Mouse (Mus musculus) ovary, adult 18-20 months (tissue): Measurements from ENCODE around the gene Tsc22d2.
A peak's percentile ranks its signal among the peaks of the same experiment; 100 is the strongest.

Source experiments
- DNase-seq: peaks from one replicate; pipeline ENCODE4 v3.0.0; 2022; ENCODE audit warnings: low spot score, mixed read lengths

Gene Tsc22d2

GRCm38 (mm10) chr3:58414234-58414938, at the start of gene Tsc22d2:
Tsc22d2 (plus strand) TSS chr3:58414715.
- peak; percentile 92 for DNase-seq

GRCm38 (mm10) chr3:58366756-58367155, 47.8 kb upstream of the Tsc22d2 start:
- no peak for DNase-seq

- no peak for DNase-seq
Measured at GRCm38 (mm10) chr3:58370811-58371210, 43.7 kb upstream of the Tsc22d2 start.

GRCm38 (mm10) chr3:58372066-58372904, 42.2 kb upstream of the Tsc22d2 start:
- DNase-seq = peak; percentile 36

DNA sequence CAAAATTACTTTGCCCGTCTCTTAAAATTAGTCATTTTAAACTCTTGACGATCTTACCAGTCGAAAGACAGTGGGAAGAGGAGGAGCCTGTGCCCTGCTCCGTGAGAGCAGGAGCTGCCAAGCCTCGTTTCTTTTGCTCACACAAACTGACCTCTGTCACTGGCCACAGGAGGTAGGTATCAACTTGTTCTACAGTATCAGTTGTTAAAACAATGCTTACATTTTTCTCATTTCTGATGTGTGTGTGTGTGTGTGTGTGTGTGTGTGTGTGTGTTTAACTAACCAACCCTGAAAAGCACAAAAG, 41.7 kb upstream of the Tsc22d2 start:
- DNase-seq = no peak

DNA sequence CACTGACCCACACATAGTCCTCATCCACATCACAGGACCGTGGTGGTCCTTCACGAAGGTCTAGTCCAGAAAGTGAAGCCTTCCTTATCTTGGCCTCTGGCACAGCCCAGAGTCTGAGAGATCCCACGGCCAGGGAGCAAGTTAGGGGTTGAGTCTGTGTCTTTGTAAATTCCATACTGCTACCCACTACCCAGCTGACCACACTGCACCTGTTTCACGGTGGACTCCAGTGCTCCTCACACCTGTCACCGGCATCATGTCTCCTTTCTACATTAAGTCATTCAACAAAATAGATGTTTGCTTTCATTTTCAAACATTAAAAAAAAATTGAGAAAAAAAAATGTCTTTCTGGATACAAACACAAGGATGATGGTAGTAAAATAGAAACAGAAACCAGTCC, 40.2 kb upstream of the Tsc22d2 start:
- DNase-seq = no peak

GRCm38 (mm10) chr3:58376713-58377112, 37.8 kb upstream of the Tsc22d2 start:
- DNase-seq = no peak

DNA sequence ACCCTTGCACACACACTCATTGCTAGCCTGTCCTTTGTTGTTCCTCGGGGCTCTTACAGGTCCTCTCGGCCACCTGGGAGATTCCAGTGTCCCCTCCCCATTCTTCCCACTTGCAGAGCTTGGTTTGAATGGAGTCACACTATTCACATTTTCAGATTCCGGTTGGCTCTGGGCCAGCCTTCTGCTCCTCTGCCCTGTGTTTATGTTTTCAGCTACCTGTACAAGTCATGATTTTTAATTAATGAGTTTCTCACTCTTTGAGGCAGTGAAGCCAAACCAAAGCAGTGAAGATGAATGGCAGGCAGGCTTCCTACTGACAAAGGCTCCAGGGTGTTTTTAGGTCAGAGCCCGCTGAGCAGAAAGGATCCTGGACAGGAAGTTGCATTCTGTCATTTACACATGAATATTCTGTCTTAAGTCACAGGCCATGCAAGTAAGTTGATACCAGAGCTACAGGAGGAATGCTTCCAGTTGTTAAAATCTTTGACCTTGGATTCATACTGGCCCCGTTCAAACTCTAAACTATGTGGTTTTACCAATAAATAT, 36.9 kb upstream of the Tsc22d2 start:
- no peak for DNase-seq

- DNase-seq = no peak
Measured at GRCm38 (mm10) chr3:58382676-58383075, 31.8 kb upstream of the Tsc22d2 start.

- DNase-seq = no peak
Measured at GRCm38 (mm10) chr3:58385060-58385459, 29.5 kb upstream of the Tsc22d2 start.

DNA sequence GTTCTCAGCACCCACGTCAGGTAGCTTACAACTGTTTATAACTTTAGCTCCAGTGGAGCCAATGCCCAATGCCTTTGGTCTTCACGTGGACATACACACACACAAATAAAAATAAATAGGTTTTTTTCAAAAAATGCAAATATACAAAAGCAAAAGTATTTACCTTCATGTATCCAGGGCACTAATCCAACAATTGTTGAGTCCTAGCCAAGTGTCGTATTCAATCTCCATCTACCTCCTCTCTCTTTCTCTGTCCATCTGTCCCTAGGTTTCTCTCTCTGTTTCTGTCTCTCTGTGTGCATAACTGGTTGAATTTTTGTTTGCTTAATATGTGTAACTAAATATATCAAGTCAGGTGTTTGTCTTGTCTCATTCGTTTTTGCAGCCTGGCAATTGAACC, 25.8 kb upstream of the Tsc22d2 start:
- DNase-seq = no peak

DNA sequence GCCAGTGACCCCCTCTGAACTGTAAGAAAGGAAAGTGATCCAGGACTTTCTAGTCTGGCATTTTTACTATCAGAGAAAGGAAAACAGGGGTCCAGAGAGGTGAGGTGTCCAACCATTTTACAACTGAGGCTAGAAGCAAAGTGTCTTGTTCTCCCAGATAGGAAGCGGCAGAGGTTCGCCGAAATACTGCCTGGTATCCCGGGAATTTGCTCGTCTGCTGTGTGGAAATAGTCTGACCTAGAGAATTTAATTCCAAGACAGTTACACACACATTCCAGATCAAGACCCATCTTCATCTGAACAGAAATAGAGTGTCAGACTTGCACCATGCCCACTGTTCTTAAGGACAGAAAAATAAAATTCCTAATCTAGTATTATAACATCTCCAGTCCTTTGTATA, 16.0 kb upstream of the Tsc22d2 start:
- no peak for DNase-seq

- no peak for DNase-seq
Measured at GRCm38 (mm10) chr3:58399931-58400330, 14.6 kb upstream of the Tsc22d2 start.

DNA sequence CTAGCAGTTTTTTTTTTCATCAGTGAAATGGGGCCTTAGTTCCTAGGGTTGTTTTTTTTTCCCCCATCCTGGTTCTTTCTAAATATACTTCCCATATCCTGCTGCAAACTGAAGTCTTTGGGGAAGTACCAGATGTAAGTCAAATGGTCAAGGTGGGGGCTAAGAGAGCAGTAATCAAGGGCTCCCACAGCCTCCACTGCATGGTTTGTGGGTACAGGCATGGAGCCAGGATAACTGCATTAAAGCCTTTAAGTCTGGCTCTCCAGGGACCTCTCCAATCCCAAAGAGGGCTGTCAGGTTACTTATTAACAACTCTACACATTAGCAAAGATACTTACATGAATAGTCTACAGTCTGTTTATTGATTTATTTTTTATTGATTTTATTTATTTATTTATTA, 2.8 kb upstream of the Tsc22d2 start:
- no peak for DNase-seq

GRCm38 (mm10) chr3:58413671-58414070, 844 bp upstream of the Tsc22d2 start:
- no peak for DNase-seq

GRCm38 (mm10) chr3:58414986-58415883, 720 bp downstream of the Tsc22d2 start:
- peak; percentile 70 for DNase-seq

DNA sequence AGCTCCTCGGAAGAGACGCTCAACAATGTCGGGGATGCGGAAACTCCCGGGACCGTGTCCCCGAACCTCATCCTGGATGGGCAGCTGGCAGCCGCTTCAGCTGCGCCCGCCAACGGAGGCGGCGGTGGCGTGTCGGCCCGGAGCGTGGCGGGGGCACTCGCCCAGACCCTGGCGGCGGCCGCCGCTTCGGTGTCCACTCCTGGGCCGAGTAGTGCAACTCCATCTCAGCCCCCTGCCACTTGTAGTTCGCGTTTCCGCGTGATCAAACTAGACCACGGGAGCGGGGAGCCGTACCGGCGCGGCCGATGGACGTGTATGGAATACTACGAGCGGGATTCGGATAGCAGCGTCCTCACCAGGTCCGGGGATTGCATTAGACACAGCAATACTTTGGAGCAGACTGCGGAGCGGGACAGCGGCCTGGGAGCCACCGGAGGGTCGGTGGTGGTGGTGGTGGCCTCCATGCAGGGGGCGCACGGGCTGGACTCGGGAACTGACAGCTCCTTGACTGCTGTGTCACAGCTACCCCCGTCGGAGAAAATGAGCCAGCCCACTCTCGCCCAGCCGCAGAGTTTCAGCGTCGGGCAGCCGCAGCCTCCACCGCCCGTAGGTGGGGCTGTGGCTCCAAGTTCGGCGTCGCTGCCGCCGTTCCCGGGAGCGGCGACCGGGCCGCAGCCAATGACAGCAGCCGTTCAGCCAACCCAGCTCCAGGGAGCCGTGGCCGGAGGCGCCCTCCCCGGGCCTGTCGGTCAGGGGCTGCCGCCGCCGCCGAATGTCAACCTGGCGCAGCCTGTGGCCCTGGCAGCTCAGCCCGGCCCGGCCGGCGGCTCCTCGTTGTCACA, 1.6 kb downstream of the Tsc22d2 start:
- peak; percentile 62 for DNase-seq

DNA sequence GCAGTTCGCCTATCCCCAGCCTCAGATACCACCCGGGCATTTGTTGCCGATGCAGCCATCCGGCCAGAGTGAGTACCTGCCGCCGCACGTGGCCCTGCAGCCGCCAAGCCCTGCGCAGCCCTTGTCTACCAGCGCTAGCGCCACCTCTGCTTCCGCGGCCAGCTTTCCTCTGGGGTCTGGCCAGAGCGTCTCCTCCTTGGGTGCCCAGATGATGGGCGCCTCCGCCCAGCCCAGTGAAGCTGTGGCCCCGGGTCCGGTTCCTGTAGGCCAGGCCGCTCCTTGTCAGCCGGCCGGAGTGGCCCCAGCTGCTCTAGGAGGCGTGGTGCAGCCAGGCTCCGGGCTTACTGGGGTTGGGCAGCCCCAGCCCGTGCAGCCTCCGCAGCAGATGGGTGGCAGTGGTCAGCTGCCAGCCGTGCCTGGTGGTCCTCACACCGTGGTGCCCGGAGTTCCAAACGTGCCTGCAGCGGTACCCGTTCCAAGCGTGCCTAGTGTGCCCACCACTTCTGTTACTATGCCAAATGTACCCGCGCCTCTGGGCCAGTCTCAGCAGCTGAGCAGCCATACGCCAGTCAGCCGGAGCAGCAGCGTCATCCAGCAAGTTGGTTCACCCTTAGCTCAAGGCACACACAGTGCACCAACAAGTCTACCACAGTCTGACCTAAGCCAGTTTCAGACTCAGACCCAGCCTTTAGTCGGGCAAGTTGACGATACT, 2.4 kb downstream of the Tsc22d2 start:
- peak; percentile 11 for DNase-seq

GRCm38 (mm10) chr3:58418724-58419705, 4.5 kb downstream of the Tsc22d2 start:
- DNase-seq = no peak
